Mouse (Mus musculus) forebrain, embryonic 10.5 days (tissue): Measurements from ENCODE around the gene Psme2b. TPM values are rescaled to one million over a fixed set of nuclear protein-coding genes. Genes with fewer than 3 reads are reported as not detected.

Experiments
- polyA plus RNA-seq: library from polyadenylated mRNA; unstranded; fragments of >200 nt; fragmentation: Nextera tagmentation; extraction: Ambion mirVana; gene quantifications from 2 replicates; pipeline ENCODE4 v1.2.1, GENCODE M21; 2016

The Psme2b gene
- polyA plus RNA-seq, 1 experiment from 2014 or later: 1.5 TPM

Other genes with a start within 250 kb of the Psme2b start
- 850 and 861 TPM in 2 replicates for gene Rack1, start 145.9 kb downstream of the Psme2b start, polyA plus RNA-seq
- 4.0 and 4.6 TPM in 2 replicates for gene Trim41, start 128.8 kb downstream of the Psme2b start, polyA plus RNA-seq
- 0.07 and 0.31 TPM in 2 replicates for gene Trim7, start 120.0 kb downstream of the Psme2b start, polyA plus RNA-seq
- gene Gm12184, start 119.5 kb downstream of the Psme2b start, polyA plus RNA-seq: 2.3 and 4.3 TPM in 2 replicates
- 1.2 and 1.6 TPM in 2 replicates for gene Irgm1, start 74.5 kb downstream of the Psme2b start, polyA plus RNA-seq
- 0.06 TPM in 1 of 2 replicates, not detected in the other for gene Gm5431, start 44.0 kb downstream of the Psme2b start, polyA plus RNA-seq
- gene Olfr56, start 32.7 kb upstream of the Psme2b start, polyA plus RNA-seq: not detected in 2 replicates
- gene 9930111J21Rik1, start 33.2 kb upstream of the Psme2b start, polyA plus RNA-seq: 0.22 and 0.45 TPM in 2 replicates
- gene Gm12185, start 46.0 kb upstream of the Psme2b start, polyA plus RNA-seq: not detected in 2 replicates
- not detected in 2 replicates for gene Tgtp1, start 48.0 kb upstream of the Psme2b start, polyA plus RNA-seq
- 0.12 and 0.32 TPM in 2 replicates for gene 9930111J21Rik2, start 105.1 kb upstream of the Psme2b start, polyA plus RNA-seq
- gene Tgtp2, start 118.0 kb upstream of the Psme2b start, polyA plus RNA-seq: not detected in 2 replicates
- gene Ifi47, start 130.4 kb upstream of the Psme2b start, polyA plus RNA-seq: 0.12 and 0.62 TPM in 2 replicates
- not detected in 2 replicates for gene Olfr1396, start 168.7 kb upstream of the Psme2b start, polyA plus RNA-seq
- gene Olfr1395, start 196.1 kb upstream of the Psme2b start, polyA plus RNA-seq: not detected in 2 replicates
- not detected in 2 replicates for gene Olfr1394, start 208.2 kb upstream of the Psme2b start, polyA plus RNA-seq
- 0.07 and 0.14 TPM in 2 replicates for gene Btnl9, start 241.0 kb upstream of the Psme2b start, polyA plus RNA-seq